Mouse (Mus musculus) MEL (cell line): ENCODE results near the gene Cpt1c. TPM values are rescaled to one million over a fixed set of nuclear protein-coding genes. Genes with fewer than 3 reads are reported as not detected.

ENCODE experiments used
- DNase-seq: peaks from one replicate; pipeline ENCODE4 v3.0.0; 2011; ENCODE audit warnings: low read depth, low spot score
- H3K27ac ChIP-seq: 2 replicates; pipeline ENCODE4 v1.5.1; 2012; ENCODE audit warnings: low read depth, mild to moderate bottlenecking, control low read depth, low read length, moderate library complexity; ENCODE audit not compliant: control insufficient read depth
- H3K27me3 ChIP-seq, 2 experiments: fragments of 150-350 bp in 1 of 2; sonication (generic) in 1 of 2; 2 replicates each; pipeline ENCODE4 v1.6.1; 2012; ENCODE audit warnings: low read length in 2 of 2, mild to moderate bottlenecking in 2 of 2, improper control_type of control experiment in 1 of 2, moderate library complexity in 1 of 2; ENCODE audit not compliant: insufficient read depth in 2 of 2, control insufficient read depth in 1 of 2
- H3K36me3 ChIP-seq, 2 experiments: 2 replicates each; pipeline ENCODE4 v1.6.1; 2012 to 2014; ENCODE audit warnings: low read length in 2 of 2, improper control_type of control experiment in 1 of 2, inconsistent platforms in 1 of 2, mild to moderate bottlenecking in 1 of 2; ENCODE audit not compliant: insufficient read depth in 2 of 2, control insufficient read depth in 1 of 2
- H3K4me1 ChIP-seq, 2 experiments: fragments of 150-350 bp in 1 of 2; sonication (generic) in 1 of 2; 2 replicates each; pipeline ENCODE4 v1.6.1; 2012; ENCODE audit warnings: low read length in 2 of 2, improper control_type of control experiment in 1 of 2, mild to moderate bottlenecking in 1 of 2; ENCODE audit not compliant: insufficient read depth in 2 of 2, control insufficient read depth in 1 of 2
- H3K4me3 ChIP-seq, 2 experiments: fragments of 150-350 bp in 1 of 2; sonication (generic) in 1 of 2; 2 replicates each; pipeline ENCODE4 v1.5.1; 2012; ENCODE audit warnings: low read depth in 2 of 2, low read length in 2 of 2, mild to moderate bottlenecking in 2 of 2, moderate library complexity in 2 of 2, control low read depth in 1 of 2, improper control_type of control experiment in 1 of 2; ENCODE audit not compliant: control insufficient read depth in 1 of 2, insufficient read depth in 1 of 2
- H3K79me2 ChIP-seq: 2 replicates; pipeline ENCODE4 v1.6.1; 2012; ENCODE audit warnings: mild to moderate bottlenecking, low read length, moderate library complexity; ENCODE audit not compliant: control insufficient read depth, poor library complexity, insufficient read depth
- H3K9ac ChIP-seq: 2 replicates; pipeline ENCODE4 v1.6.1; 2012; ENCODE audit warnings: low read depth, mild to moderate bottlenecking, control low read depth, low read length, moderate library complexity; ENCODE audit not compliant: control insufficient read depth, poor library complexity, severe bottlenecking
- H3K9me3 ChIP-seq: fragments of 150-350 bp; sonication (generic); replicated peaks from 2 replicates; pipeline ENCODE4 v1.6.1; 2012; ENCODE audit warnings: mild to moderate bottlenecking, low read length, improper control_type of control experiment, moderate library complexity; ENCODE audit not compliant: insufficient read depth
- BHLHE40 ChIP-seq: IDR thresholded peaks from 2 replicates; pipeline ENCODE4 v1.6.1; 2012; ENCODE audit warnings: low read depth, mild to moderate bottlenecking, inconsistent platforms, low read length, improper control_type of control experiment, borderline replicate concordance
- CHD1 ChIP-seq: IDR thresholded peaks from 2 replicates; pipeline ENCODE4 v1.6.1; 2012; ENCODE audit warnings: low read depth, mild to moderate bottlenecking, inconsistent platforms, low read length, improper control_type of control experiment
- CHD2 ChIP-seq: IDR thresholded peaks from 2 replicates; pipeline ENCODE4 v1.6.1; 2011; ENCODE audit warnings: low read length, improper control_type of control experiment
- ELF1 ChIP-seq: IDR thresholded peaks from 2 replicates; pipeline ENCODE4 v1.6.1; 2014; ENCODE audit warnings: low read depth, mild to moderate bottlenecking, inconsistent platforms, low read length, improper control_type of control experiment, moderate library complexity
- EP300 ChIP-seq, 2 experiments: IDR thresholded peaks; 2 replicates each; pipeline ENCODE4 v1.6.1; 2011; ENCODE audit warnings: improper control_type of control experiment in 2 of 2, low read length in 2 of 2, low read depth in 1 of 2, mild to moderate bottlenecking in 1 of 2
- ETS1 ChIP-seq: IDR thresholded peaks from 2 replicates; pipeline ENCODE4 v1.6.1; 2012; ENCODE audit warnings: low read depth, mild to moderate bottlenecking, inconsistent platforms, low read length, improper control_type of control experiment, moderate library complexity
- GABPA ChIP-seq: IDR thresholded peaks from 2 replicates; pipeline ENCODE4 v1.6.1; 2012; ENCODE audit warnings: low read depth, mild to moderate bottlenecking, inconsistent platforms, low read length, improper control_type of control experiment, moderate library complexity
- MAFK ChIP-seq: IDR thresholded peaks from 2 replicates; pipeline ENCODE4 v1.6.1; 2011; ENCODE audit warnings: low read depth, mild to moderate bottlenecking, low read length, improper control_type of control experiment, borderline replicate concordance
- MAX ChIP-seq: IDR thresholded peaks from 2 replicates; pipeline ENCODE4 v1.6.1; 2011; ENCODE audit warnings: low read length, improper control_type of control experiment
- MEF2A ChIP-seq: IDR thresholded peaks from 2 replicates; pipeline ENCODE4 v1.6.1; 2014; ENCODE audit warnings: low read depth, mild to moderate bottlenecking, inconsistent platforms, low read length, improper control_type of control experiment; ENCODE audit not compliant: poor library complexity, insufficient replicate concordance, severe bottlenecking; ENCODE audit errors: extremely low read depth
- MYC ChIP-seq: IDR thresholded peaks from 2 replicates; pipeline ENCODE4 v1.6.1; 2011; ENCODE audit warnings: low read depth, mild to moderate bottlenecking, low read length, improper control_type of control experiment, moderate library complexity
- POLR2AphosphoS5 ChIP-seq: IDR thresholded peaks from 2 replicates; pipeline ENCODE4 v1.6.1; 2012; ENCODE audit warnings: low read depth, borderline replicate concordance, mild to moderate bottlenecking, inconsistent platforms, low read length, moderate library complexity, mixed read lengths
- SIN3A ChIP-seq: IDR thresholded peaks from 2 replicates; pipeline ENCODE4 v1.6.1; 2012; ENCODE audit warnings: low read length, improper control_type of control experiment, inconsistent platforms
- TAL1 ChIP-seq: IDR thresholded peaks from 2 replicates; pipeline ENCODE4 v1.6.1; 2012; ENCODE audit warnings: mild to moderate bottlenecking, inconsistent platforms, low read length, moderate library complexity, mixed read lengths
- UBTF ChIP-seq: IDR thresholded peaks from 2 replicates; pipeline ENCODE4 v1.6.1; 2012; ENCODE audit warnings: low read depth, mild to moderate bottlenecking, inconsistent platforms, low read length, improper control_type of control experiment, moderate library complexity, borderline replicate concordance; ENCODE audit not compliant: insufficient read depth
- ZC3H11A ChIP-seq: IDR thresholded peaks from 2 replicates; pipeline ENCODE4 v1.6.1; 2012; ENCODE audit warnings: low read depth, mild to moderate bottlenecking, inconsistent platforms, low read length, improper control_type of control experiment
- ZMIZ1 ChIP-seq: IDR thresholded peaks from 2 replicates; pipeline ENCODE4 v1.6.1; 2012; ENCODE audit warnings: low read depth, mild to moderate bottlenecking, inconsistent platforms, low read length, improper control_type of control experiment, moderate library complexity
- ZNF384 ChIP-seq: IDR thresholded peaks from 2 replicates; pipeline ENCODE4 v1.6.1; 2012; ENCODE audit warnings: low read depth, mild to moderate bottlenecking, inconsistent platforms, low read length, improper control_type of control experiment
- polyA plus RNA-seq, 2 experiments: library from polyadenylated mRNA; stranded (reverse) in 1 of 2; unstranded in 1 of 2; fragments of >175 nt in 1 of 2; fragments of >200 nt in 1 of 2; gene quantifications; 2 replicates each; pipeline versions ENCODE4 v1.2.1 to v1.2.4; 2012; ENCODE audit warnings: low replicate concordance in 2 of 2, low read depth in 1 of 2; ENCODE audit not compliant: insufficient read length in 2 of 2, insufficient read depth in 1 of 2, missing spikeins in 1 of 2
- total RNA-seq: library from RNA; depleted of rRNA; stranded (reverse); fragments of 300-350 nt; gene quantifications from 2 replicates; pipeline ENCODE4 v1.2.3, GENCODE M21; 2012

The Cpt1c gene
- total and polyA plus RNA-seq, 3 experiments: 0.35 to 0.81 TPM; not detected in 1

DNA sequence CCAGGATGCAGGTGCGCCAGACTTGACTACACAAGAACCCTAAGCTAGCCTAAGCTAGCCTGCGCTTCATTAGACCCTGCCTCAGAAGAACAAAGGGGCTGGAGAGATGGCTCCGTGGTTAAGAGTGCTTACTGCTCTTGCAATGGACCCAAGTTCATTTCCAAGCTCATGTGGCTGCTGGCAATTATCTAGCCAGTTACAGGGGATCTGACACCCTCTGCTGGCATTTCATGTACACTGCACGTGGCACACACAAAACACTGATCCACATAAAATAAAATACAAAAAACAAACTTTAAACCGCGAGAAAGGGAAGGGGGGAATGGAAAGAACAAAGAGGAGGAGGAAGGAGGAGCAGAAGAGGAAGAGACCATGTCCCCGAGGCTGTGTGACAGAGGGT, 16.4 kb downstream of the Cpt1c start (continued):
- TF ChIP-seq POLR2AphosphoS5: no peak
- TF ChIP-seq UBTF: no peak
- TF ChIP-seq TAL1: no peak
- TF ChIP-seq ZNF384: 0 out of 2 replicates have a peak, but pooled peaks have one; percentile 42
- TF ChIP-seq ELF1: no peak
- no peak for TF ChIP-seq ZMIZ1
- TF ChIP-seq EP300 (IDR thresholded peaks at IDR 0.05; ENCODE audit: low read depth in 1 of 2, low read length in 2 of 2): no peak
- no peak for TF ChIP-seq CHD1
- TF ChIP-seq GABPA: no peak
- no peak for TF ChIP-seq MEF2A
- TF ChIP-seq BHLHE40: no peak
- peak; percentile 96 for TF ChIP-seq MAX
- peak; percentile 76 for TF ChIP-seq ZC3H11A
- no peak for TF ChIP-seq MAFK
- no peak for TF ChIP-seq CHD2
- TF ChIP-seq MYC: peak; percentile 95
- TF ChIP-seq, all 39 proteins: peak for 10

DNA sequence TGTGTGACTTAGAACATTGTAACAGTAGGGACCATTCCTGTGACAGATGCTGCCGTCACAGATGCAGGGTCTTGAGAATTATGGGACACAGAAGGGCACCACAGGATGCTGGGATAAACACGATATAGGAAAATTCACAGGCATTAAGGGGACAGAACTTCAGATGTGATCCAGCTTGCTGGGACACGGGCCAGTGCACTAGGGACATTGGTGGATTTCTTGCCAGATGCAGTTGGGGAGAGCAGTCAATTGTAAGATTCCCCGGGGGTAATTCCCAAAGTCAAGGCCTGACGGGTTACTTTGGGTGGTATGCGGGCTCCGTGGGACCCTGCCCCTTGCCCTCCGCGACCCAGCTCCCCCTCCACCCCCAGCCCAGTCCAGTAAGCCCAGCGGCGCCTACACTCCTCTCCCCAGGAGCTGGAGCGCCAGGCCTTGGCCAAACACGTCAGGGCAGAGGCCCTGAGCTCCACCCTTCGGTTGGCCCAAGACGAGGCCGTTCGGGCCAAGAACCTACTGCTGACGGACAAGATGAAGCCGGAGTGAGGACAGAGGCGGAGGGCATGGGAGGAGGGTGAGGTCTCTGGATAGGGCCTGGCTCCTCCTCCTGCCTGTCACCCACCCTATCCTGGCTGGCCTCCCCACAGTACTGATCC, 17.3 kb downstream of the Cpt1c start:
- H3K27me3 ChIP-seq: no peaks in the 10 kb centered on the region

DNA sequence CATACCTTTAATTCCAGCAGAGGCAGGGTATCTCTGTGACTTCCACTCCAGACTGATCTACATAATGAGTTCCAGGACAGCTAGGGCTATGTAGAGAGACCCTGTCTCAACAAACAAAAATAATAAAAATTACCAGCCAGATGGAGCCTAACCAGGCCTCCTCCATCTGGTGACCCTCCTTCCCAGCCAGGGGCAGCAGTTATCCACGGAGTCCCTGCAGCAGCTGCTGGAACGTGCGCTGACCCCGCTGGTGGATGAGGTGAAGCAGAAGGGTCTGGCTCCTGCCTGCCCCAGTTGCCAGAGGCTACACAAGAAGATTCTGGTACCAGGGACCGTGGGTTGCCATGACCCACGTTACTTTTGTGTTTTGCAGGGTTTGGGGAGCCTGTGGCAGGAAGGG, 18.4 kb downstream of the Cpt1c start:
- TF ChIP-seq ELF1 (no peak), SIN3A (no peak)
- H3K4me1 ChIP-seq: peaks cover 0 to 7% of the 10 kb centered on the region in 2 experiments; a peak in 1 of 4 replicates
- DNase-seq: no peak

More for the DNA sequence above, 17.3 kb downstream of the Cpt1c start:
- Histone ChIP-seq H3K79me2 (no peaks in the 10 kb centered on the region), H3K4me3 (no peak overlapping the region), H3K9me3 (no peaks in the 10 kb centered on the region), H3K4me1 (0 out of 4 replicates have a peak, but pooled peaks cover 0 to 4% of the 10 kb centered on the region in 2 experiments), H3K9ac (no peak overlapping the region), H3K27ac (no peak overlapping the region), H3K36me3 (no peaks in the 10 kb centered on the region; a peak in 1 of 4 replicates)
- TF ChIP-seq ETS1: no peak
- DNase-seq: no peak

More for the DNA sequence above, 18.4 kb downstream of the Cpt1c start:
- Histone ChIP-seq H3K79me2 (no peaks in the 10 kb centered on the region), H3K9me3 (no peaks in the 10 kb centered on the region), H3K9ac (no peak overlapping the region), H3K4me3 (no peak overlapping the region), H3K27me3 (no peaks in the 10 kb centered on the region), H3K27ac (no peak overlapping the region), H3K36me3 (no peaks in the 10 kb centered on the region; a peak in 1 of 4 replicates)
